Mouse (Mus musculus): ENCODE results near the gene Lap3. TPM values are rescaled to one million over a fixed set of nuclear protein-coding genes. Genes with fewer than 3 reads are reported as not detected.
A peak's percentile ranks its signal among the peaks of the same experiment; 100 is the strongest.

The Lap3 gene
- total and polyA plus RNA-seq, 2 experiments from 2014 or later: 29.9 to 35.8 TPM

- Histone ChIP-seq H3K27me3 (ENCODE audit: insufficient read depth, low read length) (no peaks in the 10 kb centered on the region), H3K4me3 (ENCODE audit: low read depth, low read length) (no peak overlapping the region), H3K36me3 (ENCODE audit: insufficient read depth) (no peaks in the 10 kb centered on the region), H3K4me2 (ENCODE audit: low read depth) (no peak overlapping the region), H3K9me3 (ENCODE audit: low read length) (no peaks in the 10 kb centered on the region), H3K9ac (no peak overlapping the region), H3K27ac (ENCODE audit: low read depth, low read length) (no peak overlapping the region), H3K4me1 (ENCODE audit: insufficient read depth) (no peaks in the 10 kb centered on the region)
- DNase-seq (no peak), ATAC-seq (no peak)
- WGBS: 43% methylated on average over 9 of the region's 9 CpGs
- no peak for TF ChIP-seq CTCF (IDR thresholded peaks at IDR 0.05; ENCODE audit: low read depth)
These were observed 38.7 kb upstream of the Lap3 start for GRCm38 (mm10) chr5:45454456-45454855.

- Histone ChIP-seq H3K27ac (ENCODE audit: low read depth, low read length) (no peak overlapping the region), H3K4me1 (ENCODE audit: insufficient read depth) (no peaks in the 10 kb centered on the region), H3K4me3 (ENCODE audit: low read depth, low read length) (no peak overlapping the region), H3K27me3 (ENCODE audit: insufficient read depth, low read length) (no peaks in the 10 kb centered on the region), H3K4me2 (ENCODE audit: low read depth) (no peak overlapping the region), H3K9ac (no peak overlapping the region), H3K9me3 (ENCODE audit: low read length) (no peaks in the 10 kb centered on the region), H3K36me3 (ENCODE audit: insufficient read depth) (no peaks in the 10 kb centered on the region)
- no peak for TF ChIP-seq CTCF (IDR thresholded peaks at IDR 0.05; ENCODE audit: low read depth)
- 32% methylated on average over 7 of the region's 7 CpGs for WGBS
- ATAC-seq (no peak), DNase-seq (no peak)
These were observed 20.2 kb upstream of the Lap3 start for GRCm38 (mm10) chr5:45472880-45473450.

- WGBS: 55% methylated on average over 1 of the region's 1 CpGs
- no peak for TF ChIP-seq CTCF (IDR thresholded peaks at IDR 0.05; ENCODE audit: low read depth)
- Histone ChIP-seq H3K4me3 (ENCODE audit: low read depth, low read length) (no peak overlapping the region), H3K9ac (no peak overlapping the region), H3K36me3 (ENCODE audit: insufficient read depth) (no peaks in the 10 kb centered on the region), H3K4me1 (ENCODE audit: insufficient read depth) (no peaks in the 10 kb centered on the region), H3K4me2 (ENCODE audit: low read depth) (no peak overlapping the region), H3K9me3 (ENCODE audit: low read length) (no peaks in the 10 kb centered on the region), H3K27ac (ENCODE audit: low read depth, low read length) (no peak overlapping the region), H3K27me3 (ENCODE audit: insufficient read depth, low read length) (no peaks in the 10 kb centered on the region)
- ATAC-seq (no peak), DNase-seq (no peak)
These were observed 19.7 kb upstream of the Lap3 start for GRCm38 (mm10) chr5:45473521-45473920.

DNA sequence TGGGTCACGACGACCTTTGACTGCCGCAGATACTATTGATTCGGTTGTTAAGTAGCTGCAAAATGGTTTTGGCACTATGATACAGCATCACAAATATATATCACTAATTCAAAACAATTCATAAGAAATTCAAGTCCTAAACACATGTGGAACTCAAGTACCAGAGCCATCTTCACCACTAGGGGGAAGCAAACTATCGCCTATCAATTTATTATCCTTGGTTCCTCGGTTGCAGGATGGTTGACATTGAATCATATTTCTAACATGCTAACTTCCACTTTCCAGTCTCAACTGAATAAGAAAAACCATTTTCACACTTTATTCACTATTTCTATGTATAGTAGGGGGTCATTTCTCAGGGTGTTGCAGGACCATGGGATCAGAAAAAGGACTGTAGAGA, 19.0 kb upstream of the Lap3 start:
- no peaks in the 10 kb centered on the region for H3K36me3 ChIP-seq (ENCODE audit: insufficient read depth)
- no peak overlapping the region for H3K9ac ChIP-seq
- ATAC-seq: peak; percentile 71
- no peak overlapping the region for H3K4me3 ChIP-seq (ENCODE audit: low read depth, low read length)
- peak; percentile 89 for TF ChIP-seq CTCF (IDR thresholded peaks at IDR 0.05; ENCODE audit: low read depth)
- DNase-seq: peak; percentile 88
- no peak overlapping the region for H3K27ac ChIP-seq (ENCODE audit: low read depth, low read length)
- no peak overlapping the region for H3K4me2 ChIP-seq (ENCODE audit: low read depth)
- 23% methylated on average over 6 of the region's 6 CpGs for WGBS
- no peaks in the 10 kb centered on the region for H3K4me1 ChIP-seq (ENCODE audit: insufficient read depth)
- no peaks in the 10 kb centered on the region for H3K9me3 ChIP-seq (ENCODE audit: low read length)
- no peaks in the 10 kb centered on the region for H3K27me3 ChIP-seq (ENCODE audit: insufficient read depth, low read length)

DNA sequence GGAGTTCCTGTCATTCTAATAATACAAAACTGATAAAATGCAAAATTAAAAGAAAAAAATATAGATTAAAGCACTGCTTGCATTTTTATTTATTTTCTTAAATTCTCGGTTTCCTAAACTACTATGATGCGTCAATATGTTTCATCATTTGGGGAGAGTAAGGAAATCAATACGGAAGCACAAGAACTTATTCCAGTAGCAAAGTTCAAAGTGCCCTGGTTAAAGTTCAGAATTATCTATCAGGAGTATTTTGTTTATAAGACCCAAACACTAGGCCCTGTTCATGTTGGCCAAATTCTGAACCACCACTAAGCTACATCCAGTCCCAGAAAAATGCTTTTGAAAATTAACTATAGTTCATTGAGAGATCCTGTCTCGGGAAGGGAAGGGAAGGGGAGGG, 18.4 kb upstream of the Lap3 start:
- Histone ChIP-seq H3K36me3 (ENCODE audit: insufficient read depth) (no peaks in the 10 kb centered on the region), H3K4me2 (ENCODE audit: low read depth) (no peak overlapping the region), H3K4me3 (ENCODE audit: low read depth, low read length) (no peak overlapping the region), H3K27ac (ENCODE audit: low read depth, low read length) (no peak overlapping the region), H3K4me1 (ENCODE audit: insufficient read depth) (no peaks in the 10 kb centered on the region), H3K9me3 (ENCODE audit: low read length) (no peaks in the 10 kb centered on the region), H3K9ac (no peak overlapping the region), H3K27me3 (ENCODE audit: insufficient read depth, low read length) (no peaks in the 10 kb centered on the region)
- ATAC-seq: no peak
- 77% methylated on average over 3 of the region's 4 CpGs for WGBS
- no peak for TF ChIP-seq CTCF (IDR thresholded peaks at IDR 0.05; ENCODE audit: low read depth)
- no peak for DNase-seq

DNA sequence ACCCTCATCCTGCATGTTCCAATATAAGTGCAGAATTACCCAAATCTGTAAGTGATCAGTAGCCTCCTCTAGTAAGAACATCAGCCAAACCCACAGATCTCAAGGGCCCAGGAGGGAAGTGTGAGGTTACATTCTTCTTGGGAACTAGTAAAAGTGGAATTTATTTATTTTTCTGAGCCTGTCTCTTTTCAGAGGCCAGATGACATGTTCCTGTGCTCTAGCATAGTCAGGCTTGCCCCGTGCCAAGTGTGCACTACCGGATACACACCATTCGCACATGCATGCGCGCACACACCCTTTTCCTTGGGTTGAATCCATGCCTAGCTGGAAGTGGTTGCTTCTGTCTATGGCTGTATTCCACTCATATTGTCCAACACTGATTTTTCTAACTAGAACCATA, 17.4 kb upstream of the Lap3 start:
- Histone ChIP-seq H3K4me1 (ENCODE audit: insufficient read depth) (no peaks in the 10 kb centered on the region), H3K27ac (ENCODE audit: low read depth, low read length) (no peak overlapping the region), H3K4me2 (ENCODE audit: low read depth) (no peak overlapping the region), H3K4me3 (ENCODE audit: low read depth, low read length) (no peak overlapping the region), H3K9me3 (ENCODE audit: low read length) (no peaks in the 10 kb centered on the region), H3K27me3 (ENCODE audit: insufficient read depth, low read length) (no peaks in the 10 kb centered on the region), H3K36me3 (ENCODE audit: insufficient read depth) (no peaks in the 10 kb centered on the region), H3K9ac (no peak overlapping the region)
- ATAC-seq: no peak; the same call in 1 of the 2 replicates
- 72% methylated on average over 5 of the region's 5 CpGs for WGBS
- TF ChIP-seq CTCF (IDR thresholded peaks at IDR 0.05; ENCODE audit: low read depth): no peak
- DNase-seq: no peak

DNA sequence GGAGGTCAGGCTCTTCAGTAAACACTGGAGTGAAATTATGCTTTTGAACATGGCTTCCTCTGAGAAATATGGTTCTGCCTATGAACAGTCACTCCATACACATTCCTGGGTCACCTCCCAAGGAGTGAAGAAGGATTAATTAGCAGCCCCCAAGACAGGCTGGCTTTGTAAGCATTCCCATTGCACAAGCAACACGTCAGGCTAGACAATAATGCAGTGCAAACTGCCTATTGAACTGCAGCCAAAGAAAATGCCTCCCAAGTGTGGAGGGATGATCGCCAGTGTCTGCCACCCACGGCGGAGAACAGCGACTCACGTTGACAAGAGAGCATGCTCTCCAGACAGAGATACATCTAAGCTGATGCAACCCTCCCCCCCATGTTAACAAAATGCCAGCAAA, 16.9 kb upstream of the Lap3 start:
- Histone ChIP-seq H3K27me3 (ENCODE audit: insufficient read depth, low read length) (no peaks in the 10 kb centered on the region), H3K27ac (ENCODE audit: low read depth, low read length) (no peak overlapping the region), H3K9me3 (ENCODE audit: low read length) (no peaks in the 10 kb centered on the region), H3K4me3 (ENCODE audit: low read depth, low read length) (no peak overlapping the region), H3K36me3 (ENCODE audit: insufficient read depth) (no peaks in the 10 kb centered on the region), H3K4me2 (ENCODE audit: low read depth) (no peak overlapping the region), H3K9ac (no peak overlapping the region), H3K4me1 (ENCODE audit: insufficient read depth) (no peaks in the 10 kb centered on the region)
- 3% methylated on average over 6 of the region's 6 CpGs for WGBS
- ATAC-seq (peak; percentile 69), DNase-seq (peak; percentile 25)
- no peak for TF ChIP-seq CTCF (IDR thresholded peaks at IDR 0.05; ENCODE audit: low read depth)
